Mouse (Mus musculus) heart, postnatal 25 days (tissue): ENCODE results near the gene Lrch3. TPM values are rescaled to one million over a fixed set of nuclear protein-coding genes. Genes with fewer than 3 reads are reported as not detected.
"Not testable (repeated sequence)": the region's sequence is repeated elsewhere in the genome, so short reads cannot be mapped to it uniquely, and the experiment has no call there.

Experiments used
- DNase-seq: peaks from one replicate; pipeline ENCODE4 v3.0.0; 2022; ENCODE audit warnings: low spot score
- intact Hi-C: fragments of 180-260 bp; cut with DNase I; formaldehyde crosslinking; loops from one replicate; pipeline ENCODE4 v1.15.1; 2025
- total RNA-seq, 2 experiments: library from RNA; stranded (reverse); gene quantifications; 2 replicates each; pipeline ENCODE4 v1.2.3; 2021

Lrch3 gene
- total RNA-seq: 10 to 100 TPM; 25.9 to 27.2 TPM

GRCm38 (mm10) chr16:32913937-32914881 lies at the start of gene Lrch3:
Gene Lrch3, plus strand, starts transcription at chr16:32914100.
- DNase-seq: peak; percentile 91
- intact Hi-C loops: loop anchor here (5.0 kb wide), 1 partner anchor 33 kb away; no protein-coding TSS in a partner anchor

GRCm38 (mm10) chr16:32865401-32865800 lies 48.5 kb upstream of the Lrch3 start:
- intact Hi-C loops: no loop called here
- no peak for DNase-seq

- no peak for DNase-seq
Observed at GRCm38 (mm10) chr16:32866713-32867112, 47.2 kb upstream of the Lrch3 start.

GRCm38 (mm10) chr16:32867919-32868552 lies 45.9 kb upstream of the Lrch3 start:
- peak; percentile 86 for DNase-seq
- intact Hi-C loops: loop anchor here (1.0 kb wide), 1 partner anchor 8 kb away; no protein-coding TSS in a partner anchor

More at GRCm38 (mm10) chr16:32866713-32867112, 47.2 kb upstream of the Lrch3 start:
- intact Hi-C loops: no loop called here

GRCm38 (mm10) chr16:32870231-32870630 lies 43.7 kb upstream of the Lrch3 start:
- intact Hi-C loops: no loop called here
- no peak for DNase-seq

- no peak for DNase-seq
- intact Hi-C loops: no loop called here
Observed at GRCm38 (mm10) chr16:32873366-32873765, 40.5 kb upstream of the Lrch3 start.

GRCm38 (mm10) chr16:32875281-32875680 lies 38.6 kb upstream of the Lrch3 start:
- intact Hi-C loops: loop anchor here (5.0 kb wide), 1 partner anchor 63 kb away; the partner anchor contains the start of gene Smbd1
- DNase-seq: not testable (repeated sequence)

GRCm38 (mm10) chr16:32875847-32876246 lies 38.1 kb upstream of the Lrch3 start:
- DNase-seq: no peak
- intact Hi-C loops: loop anchor here (1.0 to 5.0 kb wide), 2 partner anchors 8 to 64 kb away; partner anchors contain the start of gene Smbd1

GRCm38 (mm10) chr16:32876831-32877230 lies 37.1 kb upstream of the Lrch3 start:
- no peak for DNase-seq
- intact Hi-C loops: loop anchor here (1.0 to 5.0 kb wide), 2 partner anchors 9 to 65 kb away; partner anchors contain the start of gene Smbd1

- intact Hi-C loops: loop anchor here (2.0 to 5.0 kb wide), 2 partner anchors 25 to 65 kb away; partner anchors contain the start of gene Smbd1
Observed at GRCm38 (mm10) chr16:32877343-32878156, 36.4 kb upstream of the Lrch3 start, which contains the start of the genes Fyttd1 and Rubcn. Gene Fyttd1, plus strand, starts transcription at chr16:32877500. Gene Rubcn, minus strand, starts transcription at chr16:32877766.

GRCm38 (mm10) chr16:32878157-32878598 lies 35.7 kb upstream of the Lrch3 start:
- intact Hi-C loops: loop anchor here (2.0 to 5.0 kb wide), 2 partner anchors 25 to 66 kb away; partner anchors contain the start of gene Smbd1
- DNase-seq: no peak

More at GRCm38 (mm10) chr16:32877343-32878156, 36.4 kb upstream of the Lrch3 start, which contains the start of the genes Fyttd1 and Rubcn:
- peak; percentile 93 for DNase-seq

GRCm38 (mm10) chr16:32878972-32879926 lies 34.7 kb upstream of the Lrch3 start:
- intact Hi-C loops: loop anchor here (2.0 to 5.0 kb wide), 2 partner anchors 26 to 67 kb away; partner anchors contain the start of gene Smbd1
- DNase-seq: no peak

GRCm38 (mm10) chr16:32881538-32881937 lies 32.4 kb upstream of the Lrch3 start:
- intact Hi-C loops: loop anchor here (10.0 kb wide), 1 partner anchor 177 kb away; no protein-coding TSS in a partner anchor
- no peak for DNase-seq

GRCm38 (mm10) chr16:32887996-32888395 lies 25.9 kb upstream of the Lrch3 start:
- DNase-seq: no peak
- intact Hi-C loops: loop anchor here (10.0 kb wide), 1 partner anchor 183 kb away; no protein-coding TSS in a partner anchor

- intact Hi-C loops: loop anchor here (10.0 kb wide), 1 partner anchor 185 kb away; no protein-coding TSS in a partner anchor
- no peak for DNase-seq
Observed at GRCm38 (mm10) chr16:32889881-32890280, 24.0 kb upstream of the Lrch3 start.

- no peak for DNase-seq
- intact Hi-C loops: no loop called here
Observed at GRCm38 (mm10) chr16:32896126-32896525, 17.8 kb upstream of the Lrch3 start.

- DNase-seq: no peak
- intact Hi-C loops: no loop called here
Observed at GRCm38 (mm10) chr16:32901360-32902050, 12.4 kb upstream of the Lrch3 start.
